Mouse (Mus musculus): ENCODE data around the gene Eif1ad. TPM values are rescaled to one million over a fixed set of nuclear protein-coding genes. Genes with fewer than 3 reads are reported as not detected.
A peak's percentile ranks its signal among the peaks of the same experiment; 100 is the strongest.

Gene Eif1ad
- total and polyA plus RNA-seq, 2 experiments from 2014 or later, result 33.4 to 50.3 TPM

GRCm38 (mm10) chr19:5353609-5354008, 12.9 kb upstream of the Eif1ad start:
- Histone ChIP-seq H3K36me3 (ENCODE audit: insufficient read depth, low read length) (no peaks in the 10 kb centered on the region), H3K4me3 (ENCODE audit: low read depth, low read length) (no peak overlapping the region), H3K9ac (replicated peaks; ENCODE audit: low read length, poor library complexity, severe bottlenecking) (no peak overlapping the region), H3K27ac (ENCODE audit: low read depth, low read length) (no peak overlapping the region), H3K9me3 (ENCODE audit: low read length) (no peaks in the 10 kb centered on the region), H3K4me1 (ENCODE audit: insufficient read depth, low read length) (peaks cover 5% of the 10 kb centered on the region; the same call in 1 of the 2 replicates), H3K4me2 (ENCODE audit: low read depth, low read length, poor library complexity, severe bottlenecking) (no peak overlapping the region), H3K27me3 (ENCODE audit: insufficient read depth, low read length) (no peaks in the 10 kb centered on the region)
- no peak for DNase-seq (ENCODE audit: low spot score)
- TF ChIP-seq CTCF (IDR thresholded peaks at IDR 0.05), result no peak
- WGBS, result 86% methylated on average over 2 of the region's 2 CpGs
- no peak for ATAC-seq (ENCODE audit: low FRiP score)

- TF ChIP-seq CTCF (IDR thresholded peaks at IDR 0.05), result no peak
- Histone ChIP-seq H3K9ac (replicated peaks; ENCODE audit: low read length, poor library complexity, severe bottlenecking) (no peak overlapping the region), H3K27me3 (ENCODE audit: insufficient read depth, low read length) (no peaks in the 10 kb centered on the region), H3K4me2 (ENCODE audit: low read depth, low read length, poor library complexity, severe bottlenecking) (no peak overlapping the region), H3K36me3 (ENCODE audit: insufficient read depth, low read length) (no peaks in the 10 kb centered on the region), H3K27ac (ENCODE audit: low read depth, low read length) (no peak overlapping the region), H3K4me3 (ENCODE audit: low read depth, low read length) (no peak overlapping the region), H3K4me1 (ENCODE audit: insufficient read depth, low read length) (no peaks in the 10 kb centered on the region), H3K9me3 (ENCODE audit: low read length) (no peaks in the 10 kb centered on the region)
- no peak for DNase-seq (ENCODE audit: low spot score)
- no CpG with 5 or more reads among the region's 1 CpGs for WGBS
- ATAC-seq (ENCODE audit: low FRiP score), result no peak
Measured at GRCm38 (mm10) chr19:5356080-5356479, 10.5 kb upstream of the Eif1ad start.

GRCm38 (mm10) chr19:5362186-5362585, 4.4 kb upstream of the Eif1ad start:
- WGBS, result 85% methylated on average over 2 of the region's 2 CpGs
- DNase-seq (ENCODE audit: low spot score) (no peak), ATAC-seq (ENCODE audit: low FRiP score) (no peak)
- H3K4me2 ChIP-seq (ENCODE audit: low read depth, low read length, poor library complexity, severe bottlenecking), result no peak overlapping the region
- no peak for TF ChIP-seq CTCF (IDR thresholded peaks at IDR 0.05)
- H3K36me3 ChIP-seq (ENCODE audit: insufficient read depth, low read length), result peaks cover 11% of the 10 kb centered on the region; the same call in 1 of the 2 replicates
- H3K9me3 ChIP-seq (ENCODE audit: low read length), result no peaks in the 10 kb centered on the region
- no peak overlapping the region for H3K9ac ChIP-seq (replicated peaks; ENCODE audit: low read length, poor library complexity, severe bottlenecking)
- peaks cover 7% of the 10 kb centered on the region; the same call in 1 of the 2 replicates for H3K4me1 ChIP-seq (ENCODE audit: insufficient read depth, low read length)
- no peaks in the 10 kb centered on the region for H3K27me3 ChIP-seq (ENCODE audit: insufficient read depth, low read length)
- H3K4me3 ChIP-seq (ENCODE audit: low read depth, low read length), result no peak overlapping the region
- H3K27ac ChIP-seq (ENCODE audit: low read depth, low read length), result no peak overlapping the region

GRCm38 (mm10) chr19:5364124-5364523, 2.4 kb upstream of the Eif1ad start:
- Histone ChIP-seq H3K4me2 (ENCODE audit: low read depth, low read length, poor library complexity, severe bottlenecking) (no peak overlapping the region), H3K9me3 (ENCODE audit: low read length) (no peaks in the 10 kb centered on the region), H3K9ac (replicated peaks; ENCODE audit: low read length, poor library complexity, severe bottlenecking) (no peak overlapping the region), H3K4me1 (ENCODE audit: insufficient read depth, low read length) (peaks cover 14% of the 10 kb centered on the region), H3K27me3 (ENCODE audit: insufficient read depth, low read length) (no peaks in the 10 kb centered on the region), H3K4me3 (ENCODE audit: low read depth, low read length) (no peak overlapping the region), H3K27ac (ENCODE audit: low read depth, low read length) (no peak overlapping the region), H3K36me3 (ENCODE audit: insufficient read depth, low read length) (peaks cover 16% of the 10 kb centered on the region)
- no peak for DNase-seq (ENCODE audit: low spot score)
- ATAC-seq (ENCODE audit: low FRiP score), result no peak
- TF ChIP-seq CTCF (IDR thresholded peaks at IDR 0.05), result no peak
- WGBS, result 96% methylated on average over 2 of the region's 2 CpGs

GRCm38 (mm10) chr19:5365751-5366150, 790 bp upstream of the Eif1ad start:
- DNase-seq (ENCODE audit: low spot score), result no peak
- 14% methylated on average over 11 of the region's 11 CpGs for WGBS
- Histone ChIP-seq H3K9ac (replicated peaks; ENCODE audit: low read length, poor library complexity, severe bottlenecking) (peak overlapping the region; percentile 77), H3K4me2 (ENCODE audit: low read depth, low read length, poor library complexity, severe bottlenecking) (peak overlapping the region; percentile 94), H3K36me3 (ENCODE audit: insufficient read depth, low read length) (peaks cover 23% of the 10 kb centered on the region), H3K27me3 (ENCODE audit: insufficient read depth, low read length) (no peaks in the 10 kb centered on the region), H3K9me3 (ENCODE audit: low read length) (no peaks in the 10 kb centered on the region), H3K27ac (ENCODE audit: low read depth, low read length) (peak overlapping the region; percentile 93), H3K4me3 (ENCODE audit: low read depth, low read length) (peak overlapping the region; percentile 82), H3K4me1 (ENCODE audit: insufficient read depth, low read length) (peaks cover 14% of the 10 kb centered on the region)
- no peak for TF ChIP-seq CTCF (IDR thresholded peaks at IDR 0.05)
- ATAC-seq (ENCODE audit: low FRiP score), result no peak

GRCm38 (mm10) chr19:5367053-5367359, 465 bp downstream of the Eif1ad start, which contains the start of gene Banf1:
Gene Banf1, minus strand, starts transcription at chr19:5367168.
- peaks cover 14% of the 10 kb centered on the region for H3K4me1 ChIP-seq (ENCODE audit: insufficient read depth, low read length)
- no peak for TF ChIP-seq CTCF (IDR thresholded peaks at IDR 0.05)
- DNase-seq (ENCODE audit: low spot score), result no peak
- peaks cover 27% of the 10 kb centered on the region for H3K36me3 ChIP-seq (ENCODE audit: insufficient read depth, low read length)
- H3K9me3 ChIP-seq (ENCODE audit: low read length), result no peaks in the 10 kb centered on the region
- ATAC-seq (ENCODE audit: low FRiP score), result no peak; the same call in 1 of the 2 replicates
- peak within 1 kb of the TSS; percentile 82 for H3K4me3 ChIP-seq (ENCODE audit: low read depth, low read length)
- no peaks in the 10 kb centered on the region for H3K27me3 ChIP-seq (ENCODE audit: insufficient read depth, low read length)
- WGBS, result 1% methylated on average over 32 of the region's 33 CpGs
- H3K4me2 ChIP-seq (ENCODE audit: low read depth, low read length, poor library complexity, severe bottlenecking), result peak within 1 kb of the TSS; percentile 94
- H3K27ac ChIP-seq (ENCODE audit: low read depth, low read length), result peak within 1 kb of the TSS; percentile 93
- H3K9ac ChIP-seq (replicated peaks; ENCODE audit: low read length, poor library complexity, severe bottlenecking), result peak within 1 kb of the TSS; percentile 77

Measured in midbrain, postnatal 0 days (tissue).